Mouse (Mus musculus): ENCODE measurements around the gene Stk26. TPM values are rescaled to one million over a fixed set of nuclear protein-coding genes. Genes with fewer than 3 reads are reported as not detected.

The Stk26 gene
- polyA plus RNA-seq, 1 experiment from 2014 or later: 4.0 TPM

DNA sequence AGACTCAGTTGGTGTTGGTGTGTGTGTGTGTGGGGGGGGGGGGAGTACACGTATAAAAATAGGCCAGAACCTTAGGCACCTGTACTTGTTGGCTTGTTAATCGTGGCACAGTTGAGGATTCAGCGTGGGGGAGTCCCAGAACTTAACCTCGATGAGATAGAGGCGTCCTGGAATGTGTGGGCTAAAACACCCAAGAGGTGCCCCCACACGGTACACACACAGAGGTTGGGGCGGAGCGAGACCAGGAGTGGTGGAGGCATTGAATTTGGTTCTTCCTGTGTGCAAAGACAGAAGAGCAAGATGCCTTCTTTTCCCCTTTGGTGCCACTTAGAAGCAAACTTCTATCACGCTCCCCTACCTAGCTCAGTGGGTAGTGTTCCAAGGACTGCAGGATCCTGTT, 1.2 kb downstream of the Stk26 start:
- Histone ChIP-seq H3K9me3 (replicated peaks) (no peaks in the 10 kb centered on the region), H3K4me2 (peak overlapping the region; percentile 75), H3K27ac (replicated peaks) (no peak overlapping the region), H3K4me3 (replicated peaks) (peak overlapping the region; percentile 62), H3K9ac (peak overlapping the region; percentile 59; the same call in 1 of the 2 replicates), H3K27me3 (no peaks in the 10 kb centered on the region), H3K4me1 (replicated peaks) (no peaks in the 10 kb centered on the region; the same call in 1 of the 2 replicates), H3K36me3 (replicated peaks) (no peaks in the 10 kb centered on the region)
- 22% methylated on average over 9 of the region's 9 CpGs for WGBS (ENCODE audit: insufficient replicate concordance)
- ATAC-seq (ENCODE audit: insufficient read depth): no peak

DNA sequence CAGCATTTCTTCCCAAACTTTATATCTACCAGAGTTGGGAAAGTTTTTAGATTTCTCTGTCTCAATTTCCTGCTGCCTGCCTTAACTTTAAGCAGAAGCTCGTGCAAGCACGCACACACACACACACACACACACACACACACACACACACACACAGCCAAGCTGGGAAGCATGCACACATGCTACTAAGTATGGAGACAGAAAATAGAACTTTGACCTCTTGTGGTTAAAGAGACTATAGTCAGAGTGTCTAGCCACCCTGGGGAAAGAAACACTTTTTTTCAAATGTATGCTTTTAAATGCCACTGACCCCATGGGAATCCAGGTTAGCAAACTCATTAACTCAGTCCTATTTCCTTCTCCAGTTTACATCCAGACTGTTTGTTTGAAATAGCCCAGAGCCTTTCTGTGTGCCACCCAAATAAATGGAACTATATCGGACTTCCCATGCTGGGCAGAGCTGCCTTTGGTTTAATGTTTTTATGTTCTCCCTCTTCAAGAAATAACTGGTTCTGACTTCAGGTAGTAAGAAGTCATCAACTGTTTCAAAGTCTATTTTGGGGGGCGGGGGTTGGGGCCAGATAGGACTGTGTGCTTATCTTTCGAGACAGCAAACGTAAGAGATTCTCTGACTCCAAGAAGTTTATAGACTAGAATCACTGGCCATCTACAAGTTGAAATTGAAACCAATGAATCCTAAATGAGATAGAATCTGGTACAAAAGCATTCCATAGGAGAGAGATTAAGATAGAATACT, 9.8 kb downstream of the Stk26 start:
- no peaks in the 10 kb centered on the region for H3K9me3 ChIP-seq (replicated peaks)
- no peaks in the 10 kb centered on the region for H3K36me3 ChIP-seq (replicated peaks)
- WGBS (ENCODE audit: insufficient replicate concordance): 31% methylated on average over 6 of the region's 6 CpGs
- ATAC-seq (ENCODE audit: insufficient read depth): no peak
- H3K4me2 ChIP-seq: no peak overlapping the region
- no peaks in the 10 kb centered on the region for H3K27me3 ChIP-seq
- no peak overlapping the region for H3K27ac ChIP-seq (replicated peaks)
- H3K4me3 ChIP-seq (replicated peaks): no peak overlapping the region
- no peak overlapping the region for H3K9ac ChIP-seq
- no peaks in the 10 kb centered on the region for H3K4me1 ChIP-seq (replicated peaks)

DNA sequence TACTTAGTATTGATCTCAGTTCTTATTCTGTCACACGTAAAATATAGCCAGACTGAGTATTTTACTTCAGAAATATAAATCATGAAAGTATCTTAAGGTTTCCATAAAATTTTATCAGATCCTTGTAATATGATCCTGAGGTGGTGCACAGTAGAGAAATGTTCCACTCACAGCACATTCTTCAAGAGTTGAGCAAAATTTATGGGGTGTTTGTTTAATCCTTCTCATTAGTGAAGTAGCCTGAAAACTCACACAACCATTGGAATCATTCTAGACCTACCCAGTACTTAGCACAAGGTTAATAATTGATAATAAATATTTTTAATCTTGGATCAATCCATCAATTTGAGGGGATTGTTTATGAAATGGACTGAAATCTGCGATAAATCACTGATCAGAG, 22.9 kb downstream of the Stk26 start:
- no peaks in the 10 kb centered on the region for H3K4me1 ChIP-seq (replicated peaks)
- no peaks in the 10 kb centered on the region for H3K9me3 ChIP-seq (replicated peaks)
- no peak for ATAC-seq (ENCODE audit: insufficient read depth)
- no peak overlapping the region for H3K4me2 ChIP-seq
- H3K9ac ChIP-seq: no peak overlapping the region
- no peak overlapping the region for H3K27ac ChIP-seq (replicated peaks)
- H3K27me3 ChIP-seq: no peaks in the 10 kb centered on the region
- H3K4me3 ChIP-seq (replicated peaks): no peak overlapping the region
- no peaks in the 10 kb centered on the region for H3K36me3 ChIP-seq (replicated peaks)
- WGBS (ENCODE audit: insufficient replicate concordance): 59% methylated on average over 2 of the region's 2 CpGs

DNA sequence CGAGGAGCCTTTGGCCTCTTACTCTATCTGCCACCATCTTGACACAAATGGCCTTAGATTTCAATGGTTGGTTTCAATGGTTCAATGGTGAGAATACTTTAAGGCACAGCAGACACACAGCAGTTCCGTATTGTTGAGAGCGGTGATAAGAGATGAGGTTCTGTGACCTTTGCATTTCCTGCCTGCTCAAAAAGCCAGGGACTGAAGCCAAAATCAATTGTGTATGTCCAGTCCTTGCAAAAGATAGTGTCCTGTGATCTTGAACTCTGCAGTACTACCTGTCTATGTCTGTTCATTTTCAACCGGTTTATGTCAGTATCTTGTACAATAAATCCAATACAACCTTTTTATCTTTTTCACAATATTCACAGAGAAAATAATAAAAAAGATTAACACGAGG, 23.9 kb downstream of the Stk26 start:
- no peak overlapping the region for H3K9ac ChIP-seq
- H3K4me1 ChIP-seq (replicated peaks): no peaks in the 10 kb centered on the region
- H3K4me2 ChIP-seq: no peak overlapping the region
- WGBS (ENCODE audit: insufficient replicate concordance): 49% methylated on average over 5 of the region's 5 CpGs
- ATAC-seq (ENCODE audit: insufficient read depth): no peak
- H3K36me3 ChIP-seq (replicated peaks): no peaks in the 10 kb centered on the region
- no peak overlapping the region for H3K4me3 ChIP-seq (replicated peaks)
- no peak overlapping the region for H3K27ac ChIP-seq (replicated peaks)
- no peaks in the 10 kb centered on the region for H3K27me3 ChIP-seq
- H3K9me3 ChIP-seq (replicated peaks): no peaks in the 10 kb centered on the region

DNA sequence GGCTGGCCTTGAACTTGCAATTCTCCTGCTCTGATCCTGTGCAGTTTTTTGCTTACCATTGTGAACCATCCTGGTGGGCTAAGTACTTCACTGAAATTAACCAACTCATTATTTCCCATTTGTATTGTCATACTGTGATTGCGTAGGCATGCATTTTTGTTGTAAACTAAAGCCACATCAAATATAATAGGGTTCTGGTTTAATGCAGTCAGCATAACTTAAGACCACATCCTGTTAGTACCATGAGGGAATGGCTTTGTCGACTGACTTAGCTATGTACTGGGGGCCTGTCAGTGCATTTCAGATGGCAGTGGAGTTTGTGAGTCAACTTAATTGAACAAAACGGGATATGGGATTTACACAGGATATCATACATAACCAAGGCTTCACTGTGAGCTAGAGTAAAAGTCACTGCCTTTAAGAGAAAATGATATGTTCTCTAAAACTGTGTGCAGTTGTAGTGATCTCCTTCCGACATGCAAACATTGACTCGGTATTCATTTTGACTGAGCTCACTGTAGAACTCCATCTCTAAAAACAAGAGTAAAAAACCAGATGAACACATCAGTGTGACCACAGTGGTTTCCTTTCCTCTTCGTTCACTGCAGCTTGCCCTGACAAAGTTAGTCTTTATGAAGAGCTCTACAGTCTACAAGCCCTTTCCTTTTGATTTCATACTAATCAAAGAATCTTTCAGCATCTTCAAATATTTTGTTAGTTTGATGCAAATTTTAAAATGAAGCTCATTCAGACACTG, 33.6 kb downstream of the Stk26 start:
- no peaks in the 10 kb centered on the region for H3K9me3 ChIP-seq (replicated peaks)
- no peak overlapping the region for H3K27ac ChIP-seq (replicated peaks)
- no peaks in the 10 kb centered on the region for H3K4me1 ChIP-seq (replicated peaks)
- no peak for ATAC-seq (ENCODE audit: insufficient read depth)
- 47% methylated on average over 6 of the region's 6 CpGs for WGBS (ENCODE audit: insufficient replicate concordance)
- H3K9ac ChIP-seq: no peak overlapping the region
- H3K4me2 ChIP-seq: no peak overlapping the region
- no peak overlapping the region for H3K4me3 ChIP-seq (replicated peaks)
- no peaks in the 10 kb centered on the region for H3K36me3 ChIP-seq (replicated peaks)
- no peaks in the 10 kb centered on the region for H3K27me3 ChIP-seq

DNA sequence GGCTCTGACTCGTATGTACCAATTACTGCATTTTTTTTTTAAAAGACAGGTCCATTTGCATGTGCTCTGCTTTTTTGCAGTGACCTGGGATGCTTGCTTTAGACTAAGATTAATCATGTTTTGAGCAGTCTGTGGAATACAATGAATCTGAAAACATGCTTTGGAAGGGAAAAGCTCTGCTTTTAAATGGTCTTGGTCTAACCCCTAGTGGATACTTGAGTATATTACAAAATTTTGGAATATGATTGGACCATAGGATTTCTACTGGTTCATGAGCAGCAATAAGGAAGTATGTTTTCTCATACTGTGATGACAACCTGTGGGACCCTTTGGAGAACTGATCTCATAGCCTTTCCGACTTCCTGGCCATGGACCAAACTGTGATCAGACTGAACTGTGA, 47.2 kb downstream of the Stk26 start:
- no peak overlapping the region for H3K9ac ChIP-seq
- H3K4me2 ChIP-seq: no peak overlapping the region
- no peak overlapping the region for H3K4me3 ChIP-seq (replicated peaks)
- no peaks in the 10 kb centered on the region for H3K4me1 ChIP-seq (replicated peaks)
- no peak overlapping the region for H3K27ac ChIP-seq (replicated peaks)
- H3K27me3 ChIP-seq: no peaks in the 10 kb centered on the region
- ATAC-seq (ENCODE audit: insufficient read depth): no peak
- H3K9me3 ChIP-seq (replicated peaks): no peaks in the 10 kb centered on the region
- 65% methylated on average over 2 of the region's 2 CpGs for WGBS (ENCODE audit: insufficient replicate concordance)
- H3K36me3 ChIP-seq (replicated peaks): no peaks in the 10 kb centered on the region

DNA sequence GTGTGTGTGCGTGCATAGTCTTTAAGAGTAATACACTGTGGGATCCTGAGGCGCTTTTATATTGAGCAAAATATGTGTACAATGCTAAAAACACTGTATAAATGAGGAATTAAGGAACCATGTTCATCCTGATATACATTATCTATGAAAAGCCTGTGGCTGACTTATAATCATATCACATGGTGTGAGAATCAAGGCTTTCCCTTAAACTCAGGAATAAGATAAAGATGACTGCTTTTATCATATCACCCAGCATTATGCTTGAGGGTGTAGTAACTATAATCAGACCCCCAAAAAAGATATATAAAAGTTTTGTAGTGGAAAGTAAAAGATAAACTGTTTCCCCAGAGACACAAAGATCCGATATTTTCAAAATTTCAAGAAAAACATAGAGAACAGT, 62.6 kb downstream of the Stk26 start:
- Histone ChIP-seq H3K4me1 (replicated peaks) (no peaks in the 10 kb centered on the region), H3K36me3 (replicated peaks) (no peaks in the 10 kb centered on the region), H3K27ac (replicated peaks) (no peak overlapping the region), H3K4me3 (replicated peaks) (no peak overlapping the region), H3K4me2 (no peak overlapping the region), H3K9me3 (replicated peaks) (no peaks in the 10 kb centered on the region), H3K9ac (no peak overlapping the region), H3K27me3 (no peaks in the 10 kb centered on the region)
- ATAC-seq (ENCODE audit: insufficient read depth): no peak
- 50% methylated on average over 3 of the region's 3 CpGs for WGBS (ENCODE audit: insufficient replicate concordance)

DNA sequence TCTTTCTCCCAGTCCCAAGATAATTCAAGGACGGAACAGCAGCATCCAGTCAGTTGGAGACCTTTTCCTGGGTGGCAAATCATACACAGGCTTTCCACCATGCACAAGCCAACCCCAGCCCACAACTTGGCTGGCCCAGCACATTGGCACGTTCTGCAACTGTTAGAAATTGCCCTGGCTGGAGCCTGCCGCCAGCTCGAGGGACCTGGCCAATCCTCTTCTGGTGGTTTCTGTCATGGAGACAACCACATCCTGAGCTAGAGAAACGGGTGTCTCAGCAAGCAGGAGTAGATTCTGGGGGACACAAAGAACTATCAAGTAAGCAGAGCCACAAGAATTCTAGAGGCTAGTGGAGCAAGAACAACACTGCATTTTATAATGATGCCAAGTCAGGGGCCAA, 69.1 kb downstream of the Stk26 start:
- no peaks in the 10 kb centered on the region for H3K36me3 ChIP-seq (replicated peaks)
- H3K27ac ChIP-seq (replicated peaks): no peak overlapping the region
- H3K9ac ChIP-seq: no peak overlapping the region
- 43% methylated on average over 5 of the region's 5 CpGs for WGBS (ENCODE audit: insufficient replicate concordance)
- no peak overlapping the region for H3K4me2 ChIP-seq
- no peaks in the 10 kb centered on the region; the same call in 1 of the 2 replicates for H3K27me3 ChIP-seq
- H3K9me3 ChIP-seq (replicated peaks): no peaks in the 10 kb centered on the region
- no peak overlapping the region for H3K4me3 ChIP-seq (replicated peaks)
- no peak for ATAC-seq (ENCODE audit: insufficient read depth)
- no peaks in the 10 kb centered on the region for H3K4me1 ChIP-seq (replicated peaks)

DNA sequence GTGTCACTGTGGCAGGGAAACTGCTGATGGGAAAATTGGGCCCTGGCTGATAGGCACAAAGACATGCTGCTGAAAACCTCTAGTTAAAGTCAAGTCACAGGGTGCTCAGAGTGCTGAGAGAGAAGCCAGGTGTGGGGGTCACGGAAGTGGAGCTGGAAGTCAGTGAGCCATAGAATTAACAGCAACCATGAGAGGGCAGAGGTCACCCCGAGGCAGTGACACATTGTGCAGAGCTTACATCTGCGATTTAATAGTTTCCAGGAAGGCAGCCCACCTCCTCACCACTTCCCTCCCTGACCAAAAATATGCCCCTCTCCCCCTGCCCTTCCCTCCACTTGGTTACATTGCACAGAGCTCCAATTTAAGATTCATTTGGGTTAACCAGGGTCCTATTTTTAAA, 76.5 kb downstream of the Stk26 start:
- no peak overlapping the region for H3K9ac ChIP-seq
- H3K9me3 ChIP-seq (replicated peaks): no peaks in the 10 kb centered on the region
- H3K4me2 ChIP-seq: no peak overlapping the region
- H3K4me3 ChIP-seq (replicated peaks): no peak overlapping the region
- no peaks in the 10 kb centered on the region for H3K27me3 ChIP-seq
- WGBS (ENCODE audit: insufficient replicate concordance): 31% methylated on average over 3 of the region's 3 CpGs
- no peak for ATAC-seq (ENCODE audit: insufficient read depth)
- no peaks in the 10 kb centered on the region for H3K36me3 ChIP-seq (replicated peaks)
- H3K4me1 ChIP-seq (replicated peaks): no peaks in the 10 kb centered on the region
- H3K27ac ChIP-seq (replicated peaks): no peak overlapping the region

DNA sequence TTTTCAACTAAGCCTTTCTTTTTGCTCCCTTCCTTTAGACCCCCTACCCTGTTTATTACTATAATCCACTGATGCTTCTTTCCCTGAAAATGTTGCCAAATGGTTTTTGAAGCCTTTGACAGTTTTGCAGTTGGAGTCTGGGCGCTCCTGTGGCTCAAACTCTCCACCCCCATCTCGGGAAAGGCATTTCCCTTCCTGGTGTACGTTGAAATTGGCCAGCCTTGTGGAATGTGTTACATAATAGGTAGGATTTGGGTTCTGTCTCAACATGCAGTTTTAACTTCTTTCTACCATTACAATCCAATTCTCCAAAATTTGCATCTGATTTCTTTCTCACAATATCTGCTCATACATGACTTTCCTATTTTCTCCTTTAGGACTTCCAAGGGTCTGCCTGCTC, 77.9 kb downstream of the Stk26 start:
- no peaks in the 10 kb centered on the region for H3K36me3 ChIP-seq (replicated peaks)
- H3K27ac ChIP-seq (replicated peaks): no peak overlapping the region
- no peaks in the 10 kb centered on the region for H3K9me3 ChIP-seq (replicated peaks)
- no peak overlapping the region for H3K4me2 ChIP-seq
- no peak for ATAC-seq (ENCODE audit: insufficient read depth)
- no peaks in the 10 kb centered on the region for H3K4me1 ChIP-seq (replicated peaks)
- H3K4me3 ChIP-seq (replicated peaks): no peak overlapping the region
- WGBS (ENCODE audit: insufficient replicate concordance): 31% methylated on average over 3 of the region's 3 CpGs
- H3K9ac ChIP-seq: no peak overlapping the region
- H3K27me3 ChIP-seq: no peaks in the 10 kb centered on the region

DNA sequence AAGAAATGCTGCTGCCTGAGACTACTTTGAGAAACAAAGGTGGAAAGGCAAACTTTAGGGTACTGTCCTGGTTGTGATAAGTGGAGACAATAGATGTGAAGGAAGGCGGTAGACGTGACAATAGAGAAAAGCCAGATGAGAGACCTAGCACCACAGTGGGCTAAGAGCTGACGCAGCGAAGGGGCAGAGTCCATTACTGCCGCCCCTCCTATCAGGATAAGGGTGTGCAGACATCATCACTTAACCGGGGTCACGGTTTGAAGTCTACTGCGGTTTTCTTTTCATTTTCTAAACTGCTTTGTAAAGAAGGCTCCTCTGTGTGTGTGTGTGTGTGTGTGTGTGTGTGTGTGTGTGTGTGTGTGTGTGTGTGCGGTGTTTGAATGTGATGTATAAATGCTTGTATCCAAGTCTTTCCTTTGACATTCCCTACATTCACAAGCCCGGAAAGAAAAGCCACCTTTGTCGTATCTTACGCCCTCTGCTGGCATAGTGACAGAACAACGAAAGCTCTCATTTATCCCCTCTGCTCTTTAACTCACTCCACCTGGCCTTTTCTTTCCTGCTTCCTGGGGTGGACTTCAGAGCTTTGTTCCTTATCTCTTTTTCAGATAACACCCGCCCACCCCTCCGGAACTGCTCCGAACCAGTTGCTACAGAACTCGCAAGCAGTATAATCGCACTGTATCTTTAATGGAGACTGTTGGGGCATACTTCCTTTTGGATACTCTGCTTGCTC, 84.0 kb downstream of the Stk26 start:
- Histone ChIP-seq H3K36me3 (replicated peaks) (no peaks in the 10 kb centered on the region), H3K4me3 (replicated peaks) (no peak overlapping the region), H3K9ac (no peak overlapping the region), H3K4me1 (replicated peaks) (0 out of 2 replicates have a peak, but pooled peaks cover 2% of the 10 kb centered on the region), H3K27ac (replicated peaks) (no peak overlapping the region), H3K4me2 (peak overlapping the region; percentile 23; the same call in 1 of the 2 replicates), H3K27me3 (no peaks in the 10 kb centered on the region), H3K9me3 (replicated peaks) (no peaks in the 10 kb centered on the region)
- 34% methylated on average over 18 of the region's 18 CpGs for WGBS (ENCODE audit: insufficient replicate concordance)
- ATAC-seq (ENCODE audit: insufficient read depth): no peak

All from liver, embryonic 15.5 days (tissue).